Mouse (Mus musculus): ENCODE measurements around the gene Chrna9.

GRCm38 (mm10) chr5:65891251-65891826 lies 43.4 kb upstream of the Chrna9 start:
- TF ChIP-seq CTCF (IDR thresholded peaks at IDR 0.05; ENCODE audit: low read depth) (no peak), EP300 (IDR thresholded peaks at IDR 0.05; ENCODE audit: low read depth) (no peak)
